Mouse (Mus musculus): Measurements from ENCODE around the gene Chchd10.

Gene Chchd10

DNA sequence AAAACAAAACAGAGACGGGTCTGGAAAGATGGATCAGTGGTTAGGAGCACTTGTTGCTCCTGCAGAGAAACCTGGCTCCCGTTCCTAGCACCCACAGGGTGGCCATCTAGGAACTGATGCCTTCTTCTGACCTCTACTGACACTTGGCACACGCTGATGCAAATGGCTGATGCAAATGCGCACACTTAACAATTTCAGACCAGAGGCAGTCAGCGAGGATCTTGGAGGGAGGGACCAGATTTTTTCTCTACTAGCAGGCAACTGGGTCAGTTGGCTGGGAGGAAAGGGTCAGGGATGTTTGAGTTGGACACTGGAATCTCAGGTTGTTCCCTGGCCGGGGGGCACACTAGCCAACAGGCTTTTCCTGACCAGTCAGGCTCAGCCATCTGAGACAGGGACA lies at the start of gene Chchd10:
Gene Chchd10 (plus strand): TSS at position 240 of the 400 bp plus-strand sequence.
- in situ Hi-C loops (cut with MboI; ENCODE audit: unreplicated experiment in 2 of 2), result no loop called here

DNA sequence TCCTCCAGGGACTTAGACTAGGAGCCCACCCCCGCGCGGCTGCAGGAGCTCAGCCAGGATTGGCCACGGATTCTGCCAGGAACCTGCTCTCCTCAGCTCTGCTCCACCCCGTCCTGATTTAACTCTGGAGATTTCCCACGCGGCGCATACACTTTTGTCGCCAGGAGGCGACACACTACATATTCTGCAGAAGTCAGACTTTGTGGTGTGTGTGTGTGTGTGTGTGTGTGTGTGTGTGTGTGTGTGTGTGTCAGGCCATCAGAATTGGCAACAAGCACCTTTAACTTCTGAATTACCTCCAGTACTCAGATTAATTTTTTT lies 49.7 kb upstream of the Chchd10 start:
- in situ Hi-C loops (cut with MboI; ENCODE audit: unreplicated experiment in 2 of 2), result loop anchor here (5.0 to 10.0 kb wide), 3 partner anchors 232 to 322 kb away; partner anchors contain the start of gene Slc5a4b (in 1 of the 2)

DNA sequence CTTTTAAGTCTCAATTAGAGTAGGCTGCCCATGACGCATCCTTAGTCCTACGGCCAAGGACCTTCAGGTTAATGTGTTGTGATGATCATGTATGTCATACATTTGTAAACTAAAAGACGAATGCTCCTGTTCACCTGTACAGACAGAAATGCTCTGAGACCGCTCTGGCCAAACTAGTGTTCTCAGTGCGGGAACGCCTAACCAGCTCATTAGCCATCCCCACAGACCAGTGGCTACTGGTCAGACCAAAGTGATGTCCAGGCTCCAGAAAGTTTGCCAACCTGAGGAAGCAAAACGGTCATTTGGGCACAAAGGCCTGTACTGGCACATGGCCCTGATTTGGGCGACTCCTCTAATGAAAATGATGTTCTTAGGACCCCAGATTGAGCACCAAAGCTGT lies 48.2 kb upstream of the Chchd10 start:
- in situ Hi-C loops (cut with MboI; ENCODE audit: unreplicated experiment in 2 of 2), result loop anchor here (5.0 to 10.0 kb wide), 5 partner anchors 68 to 320 kb away; partner anchors contain the start of genes Gm5134 (in 2 of the 2) and Slc5a4b (in 1 of the 2)

DNA sequence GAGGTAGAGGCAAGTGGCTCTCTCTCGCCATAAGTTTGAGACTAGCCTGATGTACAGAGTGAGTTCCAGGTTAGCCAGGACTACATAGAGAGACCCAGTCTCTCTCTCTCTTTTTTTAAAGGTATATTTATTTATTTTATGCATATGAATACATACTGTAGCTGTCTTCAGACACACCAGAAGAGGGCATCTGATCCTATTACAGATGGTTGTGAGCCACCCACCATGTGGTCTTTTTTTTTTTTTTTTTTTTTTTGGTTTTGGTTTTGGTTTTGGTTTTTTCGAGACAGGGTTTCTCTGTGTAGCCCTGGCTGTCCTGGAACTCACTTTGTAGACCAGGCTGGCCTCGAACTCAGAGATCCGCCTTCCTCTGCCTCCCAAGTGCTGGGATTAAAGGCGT lies 45.4 kb upstream of the Chchd10 start:
- in situ Hi-C loops (cut with MboI; ENCODE audit: unreplicated experiment in 2 of 2), result loop anchor here (5.0 to 10.0 kb wide), 4 partner anchors 65 to 317 kb away; partner anchors contain the start of genes Gm5134 (in 2 of the 2) and Slc5a4b (in 1 of the 2)

DNA sequence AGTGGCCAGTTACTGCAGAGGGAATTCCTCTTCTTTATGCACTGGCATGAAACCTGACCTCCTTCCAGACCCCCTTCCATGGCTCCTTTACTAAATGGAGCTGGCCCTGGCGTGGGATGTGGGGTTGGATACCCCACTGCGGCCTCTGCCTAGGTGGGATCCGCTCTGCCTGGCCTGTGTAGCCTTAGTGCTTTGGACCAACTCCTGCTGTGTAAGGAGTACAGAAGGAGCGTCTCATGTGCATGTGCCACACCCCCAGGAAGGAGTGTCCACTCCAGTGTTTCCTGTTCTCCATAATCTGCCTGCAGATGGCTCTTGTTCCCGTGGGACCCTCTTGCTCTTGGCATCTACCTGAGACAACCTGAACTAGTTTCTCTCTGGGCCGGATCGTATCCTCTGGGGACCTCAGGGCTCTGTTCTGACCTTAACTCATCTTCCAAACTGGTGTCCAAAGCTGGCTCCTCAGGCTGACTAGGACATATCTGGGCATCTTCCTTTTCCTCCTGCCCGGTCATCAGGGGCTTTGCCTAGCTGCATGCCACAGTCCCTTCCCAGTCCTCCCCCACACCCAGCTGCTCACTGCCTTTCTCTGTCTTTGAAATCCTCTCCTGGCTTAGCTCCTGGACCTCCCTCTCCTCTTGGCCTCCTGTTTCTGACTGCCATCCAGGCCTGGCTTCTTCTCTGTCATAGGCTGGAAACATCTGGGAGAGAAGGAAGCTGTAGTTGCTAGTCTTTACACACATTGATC lies 43.4 kb upstream of the Chchd10 start:
- in situ Hi-C loops (cut with MboI; ENCODE audit: unreplicated experiment in 2 of 2), result loop anchor here (5.0 to 10.0 kb wide), 4 partner anchors 63 to 315 kb away; partner anchors contain the start of genes Gm5134 (in 2 of the 2) and Slc5a4b (in 1 of the 2)

DNA sequence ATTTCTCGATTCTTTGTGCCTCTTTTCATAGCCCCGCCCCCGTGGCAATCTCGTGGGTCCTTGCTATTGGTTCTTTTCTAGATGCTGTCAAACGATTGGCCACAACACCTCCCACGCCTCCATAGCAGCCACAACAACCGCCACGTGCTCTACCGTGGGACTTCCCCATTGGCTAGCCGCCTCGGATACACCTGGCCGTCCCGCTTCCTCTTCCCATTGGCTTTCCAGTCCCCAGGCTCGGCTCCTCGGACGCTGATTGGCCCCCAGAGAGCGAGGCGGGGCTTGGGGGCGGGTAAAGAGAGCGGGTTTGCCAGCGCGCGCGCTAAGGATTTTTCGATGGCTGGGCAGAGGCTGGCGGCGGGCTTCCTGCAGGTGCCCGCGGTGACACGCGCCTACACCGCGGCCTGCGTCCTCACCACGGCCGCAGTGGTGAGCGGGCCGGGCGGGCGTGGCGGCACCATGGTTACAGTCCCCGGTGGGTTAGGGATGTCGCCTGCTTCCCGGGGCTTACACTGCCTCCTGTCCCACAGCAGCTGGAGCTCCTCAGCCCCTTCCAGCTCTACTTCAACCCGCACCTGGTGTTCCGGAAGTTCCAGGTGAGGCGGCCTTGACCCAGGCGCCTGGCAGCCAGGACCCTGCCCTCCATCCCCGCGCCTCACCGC lies 39.7 kb upstream of the Chchd10 start, which contains the start of gene Derl3:
Gene Derl3 (plus strand): TSS at position 325 of the 662 bp plus-strand sequence.
- in situ Hi-C loops (cut with MboI; ENCODE audit: unreplicated experiment in 2 of 2), result no loop called here

DNA sequence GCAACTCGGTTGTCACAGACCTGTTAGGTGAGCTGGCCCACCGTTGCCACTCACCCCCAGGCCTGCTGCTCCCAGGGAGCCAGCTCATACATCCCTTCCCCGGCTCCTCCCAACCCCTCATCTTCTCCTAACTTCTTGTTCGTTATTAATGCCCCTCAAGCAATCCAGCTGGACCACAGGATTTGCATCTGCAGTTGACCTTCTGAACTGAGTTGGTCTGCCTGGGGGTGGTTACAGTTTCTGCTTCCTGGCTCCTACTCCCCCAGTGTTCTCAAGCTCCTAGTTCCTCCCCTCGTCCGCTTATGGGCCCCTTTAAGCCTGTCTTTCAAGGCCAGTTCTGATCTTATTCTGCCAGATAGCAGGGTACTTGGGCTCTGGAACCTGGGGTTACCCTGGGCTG lies 38.3 kb upstream of the Chchd10 start:
- in situ Hi-C loops (cut with MboI; ENCODE audit: unreplicated experiment in 2 of 2), result no loop called here

DNA sequence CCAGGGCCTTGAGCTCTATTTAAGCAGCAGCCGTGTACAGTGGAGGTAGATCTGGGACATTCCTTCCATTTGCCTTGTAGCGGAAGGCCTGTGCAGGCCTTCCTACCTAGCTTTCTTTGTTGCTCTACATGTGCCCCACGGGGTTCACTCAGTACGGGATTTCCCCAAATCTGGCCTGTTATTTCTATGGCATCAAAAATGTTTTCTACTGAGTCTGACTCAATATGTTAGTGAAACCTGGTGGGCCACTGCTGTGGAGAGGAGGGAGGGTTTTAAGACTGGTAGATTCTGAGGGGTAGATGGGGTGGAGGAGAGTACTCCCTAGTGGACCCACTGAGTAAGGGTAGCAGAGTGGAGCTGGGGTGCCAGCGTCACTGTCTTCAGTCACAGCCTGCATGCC lies 37.2 kb upstream of the Chchd10 start:
- in situ Hi-C loops (cut with MboI; ENCODE audit: unreplicated experiment in 2 of 2), result no loop called here

DNA sequence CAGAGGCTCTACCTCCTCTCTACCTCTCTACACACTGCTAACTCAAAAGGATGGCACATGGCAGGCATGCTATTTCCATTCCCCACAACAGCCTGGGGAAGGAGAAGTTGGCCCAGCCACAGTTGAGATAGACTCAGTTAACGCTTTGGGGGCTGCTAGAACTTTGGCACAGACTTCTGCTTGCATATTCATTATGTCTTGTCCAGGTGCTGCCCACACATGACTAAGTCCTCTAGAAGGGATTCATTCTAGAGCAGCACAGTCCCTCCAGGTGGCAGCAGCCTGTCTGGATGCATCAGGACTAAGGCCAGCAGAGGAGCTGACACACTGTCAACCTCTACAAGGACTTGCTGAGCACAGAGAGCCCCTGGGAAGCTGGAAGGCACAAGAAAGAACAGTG lies 36.7 kb upstream of the Chchd10 start:
- in situ Hi-C loops (cut with MboI; ENCODE audit: unreplicated experiment in 2 of 2), result no loop called here

DNA sequence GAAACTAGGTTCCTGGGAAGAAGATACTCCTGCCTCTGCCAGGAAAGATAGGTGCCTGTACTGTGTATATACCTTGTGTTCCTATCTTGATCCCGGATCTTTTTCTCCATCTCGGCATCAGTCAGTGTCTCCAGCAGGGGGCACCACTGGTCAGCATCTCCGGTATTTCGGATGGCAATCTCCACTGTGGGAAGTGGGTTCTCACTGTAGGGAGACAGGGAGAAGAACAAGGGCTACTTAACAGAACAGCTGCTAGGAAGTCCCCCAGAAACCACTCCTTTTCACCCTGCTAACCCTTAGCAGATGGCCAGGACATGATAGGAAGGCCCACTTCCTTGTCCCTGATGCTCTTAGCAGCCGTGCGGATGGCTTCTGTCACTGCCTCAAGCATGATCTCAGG lies 35.6 kb upstream of the Chchd10 start:
- in situ Hi-C loops (cut with MboI; ENCODE audit: unreplicated experiment in 2 of 2), result no loop called here

DNA sequence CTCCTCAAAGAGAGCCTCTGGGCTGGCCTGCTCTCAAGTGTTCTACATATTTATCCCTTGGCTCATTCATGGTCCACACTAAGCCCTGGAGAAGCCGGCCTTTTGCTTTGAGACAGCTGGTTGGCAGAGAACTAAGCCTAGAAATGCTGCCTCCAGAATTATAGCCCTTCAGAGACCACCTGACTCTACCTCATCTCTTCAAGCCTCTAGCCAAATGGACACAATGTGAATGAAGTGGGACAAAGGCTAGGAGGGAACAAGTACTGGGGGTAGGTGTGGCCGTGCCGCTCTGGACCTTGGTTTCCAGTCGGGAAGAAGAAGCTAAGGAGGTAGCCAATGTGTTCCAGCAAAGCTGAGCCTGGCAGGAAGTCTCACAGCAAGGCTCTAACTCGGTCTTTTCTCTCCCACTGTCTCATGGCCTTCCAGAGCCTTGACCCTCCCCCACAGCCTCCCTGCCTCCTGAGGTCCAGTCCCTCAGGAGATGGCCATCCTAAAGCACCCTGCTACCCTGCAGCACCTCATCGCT lies 34.8 kb upstream of the Chchd10 start:
- in situ Hi-C loops (cut with MboI; ENCODE audit: unreplicated experiment in 2 of 2), result no loop called here

DNA sequence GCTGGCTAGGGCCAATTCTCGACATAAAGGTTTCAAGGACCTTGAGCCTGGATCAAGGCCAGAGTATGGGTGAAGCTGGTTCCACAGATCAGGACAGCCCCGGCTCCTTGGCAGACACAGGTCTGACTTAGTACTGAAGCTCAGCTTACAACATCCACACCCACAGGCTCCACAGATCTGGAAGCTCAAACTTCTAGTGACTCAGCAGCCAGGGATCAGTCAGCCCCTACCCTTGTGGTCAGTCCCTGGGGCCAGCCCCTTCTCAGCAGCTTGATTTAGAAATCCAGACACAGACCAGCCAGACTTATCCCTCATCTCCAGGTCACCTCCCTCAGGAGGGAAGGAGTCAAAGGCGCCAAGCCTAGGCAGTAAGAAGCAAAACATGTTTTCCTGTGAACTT lies 34.1 kb upstream of the Chchd10 start:
- in situ Hi-C loops (cut with MboI; ENCODE audit: unreplicated experiment in 2 of 2), result no loop called here

DNA sequence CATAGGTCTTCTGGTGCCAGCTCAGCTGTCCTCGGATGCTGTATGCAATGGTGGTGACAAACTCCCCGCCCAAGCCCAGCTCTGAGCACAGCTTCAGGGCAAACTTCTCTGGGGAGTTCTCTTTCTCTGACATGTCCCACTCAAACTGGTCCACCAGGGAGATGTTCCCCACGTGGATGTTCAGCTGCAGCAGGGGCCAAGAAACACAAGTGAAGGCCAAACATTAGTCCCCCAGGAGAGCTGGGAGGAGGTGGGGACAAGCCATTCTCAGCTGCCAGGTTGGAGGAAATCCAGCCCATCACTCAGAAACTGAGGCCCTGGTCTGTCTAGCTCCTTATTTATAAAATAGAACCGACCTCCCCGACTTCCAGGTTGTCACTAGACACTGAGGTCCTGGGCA lies 28.5 kb upstream of the Chchd10 start:
- in situ Hi-C loops (cut with MboI; ENCODE audit: unreplicated experiment in 2 of 2), result no loop called here

DNA sequence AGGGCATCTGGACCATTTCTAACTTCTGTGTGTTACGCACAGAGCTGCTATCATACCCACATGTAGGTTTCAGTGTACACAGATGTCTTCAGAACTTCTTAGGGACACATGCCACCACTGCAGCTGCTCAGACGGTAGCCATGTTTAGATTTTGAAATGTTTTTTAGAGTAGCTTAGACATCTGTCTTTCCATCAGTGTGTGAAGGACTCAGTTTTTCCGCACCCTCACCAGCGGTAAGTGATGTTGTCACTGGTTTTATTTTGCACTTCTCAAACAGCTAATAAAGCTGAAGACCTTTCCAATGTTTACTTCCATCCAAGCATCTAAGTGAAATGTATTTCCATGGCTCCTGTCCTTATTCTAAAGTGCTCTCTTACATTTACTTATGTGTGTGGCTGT lies 26.0 kb upstream of the Chchd10 start:
- in situ Hi-C loops (cut with MboI; ENCODE audit: unreplicated experiment in 2 of 2), result no loop called here

DNA sequence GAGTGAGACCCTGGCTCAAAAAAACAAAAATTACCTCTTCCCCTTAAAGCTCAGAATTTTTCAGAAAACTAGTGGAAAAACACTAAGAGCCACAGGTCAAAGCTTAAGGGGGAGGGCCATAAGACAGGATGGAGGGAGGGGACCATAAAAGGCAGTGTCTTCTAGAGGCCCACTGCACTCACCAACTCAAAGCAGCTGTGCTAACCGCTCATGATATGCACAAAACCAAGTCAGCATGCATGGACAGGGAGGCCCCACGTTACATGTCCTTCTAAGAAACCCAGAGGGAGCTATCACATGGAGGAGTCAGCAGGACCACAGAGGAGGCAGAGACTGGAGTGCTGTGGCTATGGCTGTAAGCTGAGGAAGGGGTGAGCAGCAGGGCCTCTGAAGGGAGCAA lies 22.2 kb upstream of the Chchd10 start:
- in situ Hi-C loops (cut with MboI; ENCODE audit: unreplicated experiment in 2 of 2), result no loop called here

DNA sequence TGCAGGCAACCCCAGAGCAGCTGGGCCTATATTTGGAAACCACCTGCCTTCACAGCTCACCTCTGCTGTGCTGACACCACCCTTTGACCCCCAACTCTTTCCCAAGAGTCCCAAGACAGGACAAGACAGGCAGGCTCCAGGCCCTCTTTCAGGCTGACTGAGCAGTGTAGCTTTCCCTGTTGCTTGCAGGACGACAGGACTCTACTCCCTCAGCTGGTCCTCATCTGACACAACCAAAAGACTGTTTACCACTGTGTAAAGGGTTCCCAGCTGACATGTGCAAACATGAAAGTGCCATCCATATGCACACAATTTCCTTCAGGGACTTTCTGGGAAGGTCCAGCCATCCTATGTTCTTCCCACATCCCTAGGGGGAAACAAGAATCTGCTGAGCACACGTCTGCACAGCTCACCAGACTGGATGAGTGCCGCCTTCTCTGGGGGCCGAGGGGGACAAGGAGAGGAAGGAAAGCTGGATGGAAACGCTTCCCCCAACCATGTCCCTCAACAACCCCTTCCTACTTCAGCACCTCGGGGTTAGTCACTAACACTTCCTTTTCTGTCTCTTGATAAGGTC lies 19.8 kb upstream of the Chchd10 start:
- in situ Hi-C loops (cut with MboI; ENCODE audit: unreplicated experiment in 2 of 2), result no loop called here

DNA sequence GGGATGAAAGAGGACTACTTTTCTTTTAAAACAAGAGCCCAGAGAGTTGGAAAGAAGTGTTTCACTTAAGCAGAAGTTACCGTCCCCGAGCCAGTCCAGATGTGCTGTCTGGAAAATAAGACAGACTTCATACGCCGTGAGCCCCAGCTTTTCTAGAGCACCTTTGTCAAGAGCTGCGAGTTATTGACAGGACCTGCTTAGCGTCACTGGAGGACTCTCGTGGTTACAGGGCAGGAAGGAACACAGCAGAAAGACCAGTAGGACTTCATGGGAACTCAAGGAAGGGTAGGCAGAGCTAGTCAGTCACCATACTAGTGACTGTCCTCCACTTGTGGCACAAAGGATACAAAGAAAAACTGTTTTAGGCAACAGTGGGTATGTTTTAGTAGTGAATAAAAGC lies 17.4 kb upstream of the Chchd10 start:
- in situ Hi-C loops (cut with MboI; ENCODE audit: unreplicated experiment in 2 of 2), result no loop called here

DNA sequence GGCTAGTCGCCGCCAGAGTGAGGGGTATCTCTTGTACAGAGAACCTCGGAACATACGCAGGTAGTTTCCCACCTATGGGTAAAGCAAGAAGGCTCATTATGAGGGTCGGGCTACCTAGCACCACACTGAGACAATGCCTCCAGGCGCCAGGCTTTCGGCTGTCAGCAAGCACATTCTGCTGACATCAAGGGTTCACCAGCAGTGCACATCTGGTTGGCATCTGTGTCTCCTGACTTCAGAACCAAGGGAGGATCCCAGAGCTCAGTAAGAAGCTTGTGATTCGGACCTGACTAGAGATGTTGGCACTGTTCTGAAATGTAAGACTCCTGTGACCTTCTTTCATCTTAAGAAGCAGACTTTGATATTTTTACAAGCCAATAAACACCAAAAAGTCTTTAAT lies 16.1 kb upstream of the Chchd10 start:
- in situ Hi-C loops (cut with MboI; ENCODE audit: unreplicated experiment in 2 of 2), result no loop called here

DNA sequence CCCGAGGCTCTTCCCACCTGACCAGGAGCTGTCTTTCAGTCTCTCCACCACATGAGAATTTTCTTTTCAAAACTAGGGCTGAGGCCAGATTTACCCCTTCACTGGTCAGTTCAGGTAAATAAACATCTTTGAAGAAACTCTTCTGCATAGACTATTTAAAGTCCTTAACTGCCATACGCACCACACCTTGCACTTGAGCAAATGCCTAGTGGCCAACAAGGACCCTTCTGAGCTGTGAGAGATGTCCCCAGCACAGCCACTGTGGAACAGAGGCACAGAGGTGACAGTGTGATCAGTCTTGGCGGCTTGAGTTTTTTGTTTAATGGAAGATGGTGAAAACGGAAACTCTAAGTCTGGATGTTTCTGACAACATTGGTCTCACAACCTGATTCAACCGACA lies 13.9 kb upstream of the Chchd10 start:
- in situ Hi-C loops (cut with MboI; ENCODE audit: unreplicated experiment in 2 of 2), result no loop called here

DNA sequence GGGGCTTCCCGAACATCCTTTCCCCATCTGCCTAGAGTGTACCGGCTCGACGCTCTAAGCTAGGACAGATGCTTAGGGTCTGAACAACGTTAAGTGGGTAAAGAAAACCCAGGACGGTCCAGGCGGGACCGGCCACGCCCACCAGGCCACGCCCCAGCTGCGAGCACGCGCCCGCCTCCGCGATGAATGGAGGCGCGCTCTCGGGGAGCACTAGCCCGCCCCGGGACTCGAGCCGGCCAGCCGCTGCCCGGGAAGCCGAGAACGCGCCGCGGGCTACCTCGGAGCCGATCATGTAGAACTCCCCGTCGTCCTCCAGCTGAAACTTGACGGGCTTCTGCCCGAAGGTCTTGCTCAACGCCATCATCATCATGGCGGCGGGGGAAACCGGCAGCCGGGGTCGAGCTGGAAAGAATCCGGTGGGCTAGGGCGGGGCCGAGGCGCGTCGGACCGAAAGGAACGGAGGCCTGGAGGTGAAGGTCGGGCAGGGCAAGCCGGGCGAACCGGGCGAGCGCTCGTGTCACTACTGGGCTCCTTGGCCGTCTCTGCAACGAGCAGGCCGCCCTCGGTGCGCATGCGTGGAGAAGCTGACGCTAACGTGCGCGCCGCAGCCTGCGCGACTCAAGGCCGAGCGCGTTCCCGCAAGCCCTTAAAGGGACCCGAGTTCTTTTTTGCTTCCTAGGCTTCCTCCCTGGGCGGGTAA lies 11.8 kb upstream of the Chchd10 start, which contains the start of gene Smarcb1:
Gene Smarcb1 (minus strand): TSS at position 592 of the 700 bp plus-strand sequence.
- in situ Hi-C loops (cut with MboI; ENCODE audit: unreplicated experiment in 2 of 2), result no loop called here
